Mouse (Mus musculus) hematopoietic stem cell, adult 5-6 weeks (primary cell): ENCODE results near the gene Borcs8. TPM values are rescaled to one million over a fixed set of nuclear protein-coding genes. Genes with fewer than 3 reads are reported as not detected.
A peak's percentile ranks its signal among the peaks of the same experiment; 100 is the strongest.

Experiments used
- ATAC-seq, 2 experiments: fragments of 125-278 bp in 1 of 2; replicated peaks in 1 of 2; 2 replicates each; pipeline ENCODE4 v1.8.0; 2016 to 2017; ENCODE audit warnings: inconsistent platforms in 2 of 2, mild to moderate bottlenecking in 2 of 2, moderate number of reproducible peaks in 2 of 2, low read depth in 1 of 2, moderate TSS enrichment in 1 of 2; ENCODE audit not compliant: low FRiP score in 2 of 2, poor library complexity in 2 of 2, severe bottlenecking in 2 of 2, insufficient read depth in 1 of 2, low TSS enrichment in 1 of 2
- total RNA-seq: library from RNA; stranded (forward); fragments of 172-1452, 232-1000 nt; gene quantifications from 2 replicates; pipeline ENCODE4 v1.2.3, GENCODE M21; 2017

The Borcs8 gene
- total RNA-seq, 1 experiment from 2014 or later, result 39.0 TPM

DNA sequence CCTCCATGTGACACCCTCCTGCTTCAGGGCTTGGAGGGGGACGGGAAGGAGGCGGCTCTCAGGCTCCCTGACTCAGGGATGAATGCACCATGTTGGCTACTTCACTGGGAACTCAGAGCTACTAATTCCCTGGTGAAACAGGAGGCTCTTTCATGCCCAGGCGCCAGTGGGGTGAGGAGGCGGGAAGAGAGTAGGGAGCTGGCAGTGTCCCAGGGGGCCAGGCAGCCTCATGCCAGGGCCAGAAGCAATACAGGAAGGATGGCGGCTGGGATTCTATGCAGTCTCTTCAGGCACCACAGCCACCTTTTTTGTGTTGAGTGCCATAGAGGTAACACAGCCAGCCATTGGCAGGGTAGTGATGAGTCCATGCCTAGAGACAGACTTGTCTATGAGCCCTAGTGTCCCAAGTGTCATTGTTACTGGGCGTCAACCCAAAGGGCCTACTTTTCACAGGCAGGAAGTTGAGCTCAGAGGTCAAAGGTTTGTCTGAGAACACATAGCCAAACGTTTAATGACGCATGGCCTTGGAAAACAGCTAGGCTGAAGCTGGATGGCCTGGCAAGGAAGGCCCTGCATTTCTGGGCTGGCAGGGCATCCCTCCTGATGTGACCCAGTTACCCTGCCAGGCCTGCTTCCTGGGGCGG, 9.9 kb upstream of the Borcs8 start:
- ATAC-seq, result no peak

DNA sequence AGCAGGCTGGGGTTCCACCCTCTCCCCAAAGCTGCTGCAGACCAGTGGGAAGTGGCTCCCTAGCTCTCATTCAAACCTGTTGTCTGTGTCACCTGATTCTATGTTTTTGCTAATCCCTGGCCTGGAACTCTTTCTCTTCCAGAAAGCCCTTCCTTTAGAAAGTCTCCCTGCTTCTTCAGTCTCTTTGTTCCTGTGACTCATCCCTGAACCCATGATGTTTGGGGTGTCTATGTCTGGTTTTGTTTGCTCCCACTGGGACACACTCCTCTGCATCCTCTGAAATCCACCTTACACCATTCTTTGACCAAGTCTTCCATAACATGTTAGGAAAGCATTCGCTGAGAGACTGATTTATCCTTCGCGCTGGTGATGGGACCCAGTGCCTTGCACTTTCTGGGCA, 9.2 kb upstream of the Borcs8 start:
- no peak for ATAC-seq

DNA sequence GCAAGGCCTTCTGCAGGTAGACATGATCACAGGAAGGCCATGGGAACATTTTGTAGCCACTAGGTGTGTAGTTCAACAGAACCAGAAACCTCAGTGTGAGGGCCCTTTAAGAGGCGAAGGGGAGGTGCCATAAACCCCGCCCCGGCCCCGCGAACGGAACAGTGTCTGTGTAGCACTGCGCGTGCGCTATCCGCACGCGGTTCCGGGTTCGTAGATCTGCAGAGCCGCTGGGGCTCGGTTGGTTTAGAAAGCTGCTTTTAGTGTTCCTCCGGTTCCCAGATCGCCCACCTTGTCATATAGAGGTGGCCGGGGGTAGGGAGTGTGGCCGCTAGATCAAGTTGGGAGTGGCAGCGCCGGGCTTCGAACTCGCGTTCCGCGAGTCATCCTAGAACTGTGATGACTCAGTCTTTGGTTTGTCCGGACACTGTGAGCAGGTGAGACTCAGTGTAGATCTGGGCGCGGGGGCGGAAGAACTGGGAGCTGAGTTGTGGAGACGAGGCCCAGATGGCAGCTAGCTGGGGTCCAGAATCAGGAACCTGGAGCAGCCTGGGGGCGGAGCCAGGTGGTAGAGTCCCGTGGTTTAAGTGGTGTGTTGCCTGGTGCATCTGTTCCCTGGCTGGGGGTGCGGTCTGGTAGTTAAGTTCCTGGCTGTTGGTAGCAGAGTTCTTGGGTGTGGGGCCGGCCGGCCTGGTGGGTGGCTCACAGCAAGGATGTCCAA, 8.0 kb upstream of the Borcs8 start, which contains the start of gene Nr2c2ap:
TSS of gene Nr2c2ap (plus strand) at position 168 of the 718 bp plus-strand sequence.
- ATAC-seq, result peak; percentile 91

DNA sequence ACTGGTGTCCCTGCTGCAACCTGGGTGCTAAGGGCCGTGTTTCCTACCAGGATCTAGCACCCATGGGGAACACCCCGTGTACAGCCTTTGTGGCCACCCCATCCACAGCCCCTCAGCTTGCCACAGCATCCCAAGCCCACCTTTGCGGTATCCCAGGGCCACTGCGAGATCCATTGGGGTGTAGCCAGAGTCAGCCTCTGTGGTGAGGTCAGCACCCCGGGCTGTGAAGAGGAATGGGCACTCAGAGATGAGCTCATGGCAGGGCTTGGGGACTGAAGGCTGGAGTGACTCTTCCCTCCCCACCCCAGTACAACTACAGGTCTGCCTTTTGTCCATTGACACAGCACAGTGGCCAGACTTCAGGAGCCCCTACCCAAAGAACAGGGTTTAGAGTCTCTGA, 5.2 kb upstream of the Borcs8 start:
- ATAC-seq, result no peak

DNA sequence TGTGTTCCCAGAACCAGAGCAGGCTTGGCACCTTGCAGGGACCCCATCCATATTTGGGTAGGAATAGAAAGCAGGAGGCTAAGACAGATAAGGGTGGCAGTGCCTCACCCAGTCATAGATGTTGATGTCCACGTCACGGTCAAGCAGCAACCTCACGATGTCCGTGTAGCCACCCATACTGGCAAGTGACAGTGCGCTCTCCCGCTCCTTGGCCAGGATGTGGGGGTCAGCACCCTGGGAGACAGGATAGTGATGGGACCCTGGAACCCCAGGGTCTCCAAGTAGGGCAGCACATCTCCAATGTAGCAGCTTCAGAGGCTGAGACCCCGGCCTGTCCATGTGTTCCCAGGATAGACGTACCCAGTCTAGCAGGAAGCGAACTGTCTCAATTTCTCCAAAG, 4.4 kb upstream of the Borcs8 start:
- no peak for ATAC-seq

DNA sequence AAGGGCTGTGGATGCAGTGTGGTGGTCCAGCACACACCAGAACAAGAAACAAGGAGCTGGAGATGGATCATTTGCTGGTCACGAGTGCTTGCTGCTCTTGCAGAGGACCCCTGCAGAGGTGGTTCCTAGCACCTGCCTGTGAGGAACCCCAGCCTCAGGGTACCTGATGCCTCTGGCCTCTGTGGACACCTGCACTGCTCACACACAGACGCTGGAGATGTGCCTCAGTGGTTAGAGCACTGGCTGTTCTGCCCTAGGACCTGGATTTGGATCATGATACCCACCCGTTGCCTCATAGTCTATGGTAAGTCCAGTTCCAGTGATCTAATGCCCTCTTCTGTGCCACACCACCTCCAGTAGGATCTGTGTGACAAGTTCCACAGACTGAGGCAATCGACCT, 2.7 kb upstream of the Borcs8 start:
- ATAC-seq, result no peak

DNA sequence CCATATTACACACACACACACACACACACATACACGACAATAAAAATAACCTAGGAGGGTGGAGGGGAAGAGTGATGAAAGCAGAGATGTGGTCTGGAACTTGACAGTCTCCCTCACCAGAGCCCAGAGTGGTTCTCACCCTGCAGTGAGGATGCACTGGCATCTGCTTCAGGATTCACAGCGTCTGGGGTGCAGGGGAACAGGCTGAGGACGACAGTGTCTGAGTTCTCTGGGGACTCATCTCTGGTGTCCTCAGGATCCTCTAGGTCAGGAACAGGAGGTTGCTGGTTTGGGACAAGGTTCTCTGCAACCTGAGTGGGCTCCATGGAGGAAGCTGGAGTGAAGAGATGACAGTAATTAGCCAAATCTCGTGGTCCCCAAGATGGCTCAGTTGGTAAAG, 1.4 kb upstream of the Borcs8 start:
- no peak for ATAC-seq

DNA sequence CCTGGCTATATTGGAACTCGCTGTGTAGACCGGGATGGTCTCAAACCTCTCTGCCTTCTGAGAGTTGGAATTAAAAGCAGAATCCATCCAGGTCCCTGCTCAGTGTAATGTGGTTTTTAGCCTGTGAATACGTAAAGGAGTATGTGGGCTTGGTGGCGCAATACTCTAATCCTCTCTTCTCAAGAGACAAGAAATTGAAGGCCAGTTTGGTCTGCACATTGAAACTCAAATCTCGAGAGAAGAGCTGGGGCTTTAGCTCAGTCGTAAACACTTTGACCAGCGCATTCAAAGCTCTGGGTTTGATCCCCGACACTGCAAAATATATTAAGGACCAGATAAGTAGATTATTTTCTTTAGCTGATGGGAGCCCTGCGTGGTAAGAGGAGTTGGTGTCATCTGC, 682 bp downstream of the Borcs8 start:
- ATAC-seq, result no peak; a peak in 1 of 4 replicates

DNA sequence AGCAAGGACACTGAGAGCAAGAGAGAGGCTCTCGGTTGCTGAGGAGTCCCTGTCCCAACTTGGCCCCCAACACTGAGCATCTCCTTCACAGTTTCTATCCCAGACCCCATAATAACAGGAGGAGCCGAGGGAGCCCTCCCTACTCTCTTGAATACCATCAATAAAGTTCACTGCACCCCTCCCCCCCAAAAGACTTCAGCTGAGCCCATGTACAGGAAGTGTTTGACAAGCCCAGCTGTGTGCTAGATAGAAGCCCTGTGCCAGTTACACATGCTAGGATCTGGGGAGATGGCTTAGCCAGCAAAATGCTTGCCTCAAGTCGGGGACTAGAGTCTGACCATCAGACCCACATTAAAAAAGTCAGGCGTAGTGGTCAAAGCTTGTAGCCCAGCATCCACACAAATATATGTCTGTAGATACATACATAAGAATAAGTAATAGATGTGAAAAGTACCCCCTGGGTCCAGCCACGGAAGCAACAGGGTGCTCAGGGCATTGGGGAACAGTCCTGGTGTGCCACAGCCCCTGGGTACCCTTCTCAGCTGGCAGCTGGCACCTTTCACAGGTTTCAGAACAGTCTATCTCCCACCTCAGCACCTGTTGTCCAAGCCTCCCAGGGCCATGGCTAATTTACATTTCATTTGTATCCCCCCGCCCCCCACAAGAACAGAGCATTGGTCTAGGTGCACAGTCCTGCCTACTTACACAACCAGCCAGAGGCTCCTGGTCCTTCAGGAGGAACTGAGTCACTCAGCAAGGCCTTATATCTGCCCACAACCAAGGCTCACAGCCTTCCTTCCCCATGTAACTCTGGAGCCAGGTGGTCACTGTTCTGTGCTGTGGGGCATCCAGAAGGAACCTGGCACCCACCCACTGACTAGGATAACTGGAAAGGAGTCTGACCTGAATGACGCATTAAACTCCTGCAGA, 8.6 kb downstream of the Borcs8 start:
- ATAC-seq, result peak in 1 of 2 experiments; percentile 25; a peak in 1 of 4 replicates

DNA sequence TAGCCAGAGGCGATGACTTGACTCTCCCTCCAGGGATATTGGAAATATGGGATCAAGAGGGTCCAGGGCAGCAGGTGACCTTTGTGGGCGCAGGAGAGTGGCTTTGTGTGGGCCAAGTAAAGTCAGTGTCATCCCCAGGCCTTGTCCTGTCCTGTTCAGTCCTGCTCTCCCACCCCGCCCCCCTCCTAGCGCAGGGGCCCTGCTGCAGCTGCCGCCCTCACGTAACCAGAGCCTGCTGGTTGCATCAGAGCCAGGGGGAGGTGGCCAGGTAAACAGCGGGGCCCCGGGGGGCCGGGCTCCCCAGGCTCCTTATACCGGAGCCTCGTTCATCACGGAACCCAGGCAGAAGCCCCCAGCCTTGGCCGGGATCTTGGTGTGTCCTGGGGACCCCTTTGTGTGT, 10.9 kb downstream of the Borcs8 start:
- no peak for ATAC-seq

DNA sequence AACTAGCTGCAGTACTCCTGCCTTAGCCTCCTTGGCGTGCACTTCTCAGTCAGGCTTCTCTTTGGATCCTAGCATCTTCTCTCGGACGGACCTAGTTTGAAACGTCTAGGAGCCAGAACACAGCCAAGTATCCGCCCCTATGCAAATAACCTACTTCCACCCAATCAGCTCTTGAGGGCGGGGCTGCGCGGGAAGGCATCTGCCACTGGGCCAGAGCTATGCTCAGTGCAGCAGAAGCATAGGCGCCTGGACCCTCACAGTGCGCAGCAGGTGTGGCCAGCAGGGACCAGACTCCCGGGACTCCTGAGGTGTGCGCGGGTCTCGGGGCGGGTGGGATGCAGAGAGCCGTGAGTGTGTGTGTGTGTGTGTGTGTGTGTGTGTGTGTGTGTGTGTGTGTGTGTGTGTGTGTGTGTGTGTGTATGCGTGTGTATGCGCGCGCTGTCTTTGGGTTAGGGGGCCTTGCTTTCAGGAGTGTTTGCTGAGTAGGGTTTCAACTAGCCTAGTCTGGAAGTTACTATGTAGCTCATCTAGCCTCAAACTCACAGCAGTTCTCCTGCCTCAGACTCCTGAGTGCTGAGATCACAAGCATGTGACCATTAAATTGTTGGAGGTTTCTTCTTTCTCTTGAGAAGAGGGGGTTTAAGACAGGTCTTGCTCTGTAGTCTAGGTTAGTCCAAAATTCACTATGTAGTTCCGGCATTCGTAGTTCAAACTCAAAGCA, 13.4 kb downstream of the Borcs8 start:
- peak; percentile 97 for ATAC-seq

DNA sequence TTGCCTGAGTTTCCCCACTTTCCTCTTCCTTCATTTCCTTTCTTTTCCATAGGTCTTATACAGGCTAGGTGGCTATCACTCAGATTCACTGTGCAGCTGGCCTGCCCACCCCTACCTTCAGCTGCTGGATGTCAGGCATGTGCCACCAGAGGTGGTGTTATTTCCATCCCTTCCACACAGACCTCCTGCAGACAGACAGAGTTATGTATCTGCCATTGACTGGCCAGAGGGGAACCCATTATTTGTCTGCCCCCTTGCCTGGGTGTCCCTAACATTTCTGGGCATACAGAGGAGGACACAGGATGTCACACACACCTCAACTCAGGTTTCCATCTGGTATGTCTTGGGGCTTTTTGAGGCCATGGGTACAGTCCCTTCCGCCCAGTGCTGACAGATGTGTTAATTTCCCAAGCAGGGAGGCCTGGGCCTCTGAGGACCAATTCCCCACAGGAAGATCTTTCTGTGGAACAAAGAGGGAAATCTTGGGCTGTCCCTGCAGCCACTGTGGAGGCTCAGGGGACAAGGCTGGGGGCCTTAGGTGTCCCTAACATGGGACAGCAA, 18.0 kb downstream of the Borcs8 start:
- ATAC-seq, result no peak

DNA sequence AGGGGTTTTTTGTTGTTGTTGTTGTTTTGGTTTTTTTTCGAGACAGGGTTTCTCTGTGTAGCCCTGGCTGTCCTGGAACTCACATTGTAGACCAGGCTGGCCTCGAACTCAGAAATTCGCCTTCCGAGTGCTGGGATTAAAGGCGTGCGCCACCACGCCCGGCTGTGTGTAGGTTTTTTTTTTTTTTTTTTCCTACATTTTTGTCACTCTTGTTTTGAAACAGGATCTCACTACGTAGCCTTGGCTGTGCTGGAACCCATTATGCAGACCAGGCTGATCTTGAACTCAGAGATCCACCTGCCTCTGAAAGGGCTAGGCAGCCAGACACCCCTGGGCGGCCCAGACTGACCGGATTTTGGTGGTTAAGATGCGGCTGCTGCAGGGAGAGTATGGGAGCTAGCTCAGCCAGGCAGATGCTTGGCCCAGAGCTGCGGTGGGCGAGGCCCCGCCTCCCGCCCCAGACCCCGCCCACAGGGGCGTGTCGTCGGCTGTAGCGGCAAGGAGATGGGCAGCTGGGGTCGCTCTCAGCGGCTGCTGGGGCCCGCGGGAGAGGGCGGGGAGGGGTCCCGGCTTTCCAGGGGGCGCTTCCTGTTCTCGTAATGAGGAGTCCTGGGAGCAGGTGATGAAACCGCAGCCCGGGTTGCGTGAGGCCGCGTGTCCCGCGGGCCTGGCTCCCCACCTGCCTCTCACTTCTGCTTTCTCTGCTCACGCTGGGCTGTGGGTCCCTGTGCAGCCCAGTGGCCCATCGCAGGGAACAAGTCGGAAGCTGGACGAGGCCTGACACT, 19.0 kb downstream of the Borcs8 start:
- ATAC-seq, result peak; percentile 86 to 91

DNA sequence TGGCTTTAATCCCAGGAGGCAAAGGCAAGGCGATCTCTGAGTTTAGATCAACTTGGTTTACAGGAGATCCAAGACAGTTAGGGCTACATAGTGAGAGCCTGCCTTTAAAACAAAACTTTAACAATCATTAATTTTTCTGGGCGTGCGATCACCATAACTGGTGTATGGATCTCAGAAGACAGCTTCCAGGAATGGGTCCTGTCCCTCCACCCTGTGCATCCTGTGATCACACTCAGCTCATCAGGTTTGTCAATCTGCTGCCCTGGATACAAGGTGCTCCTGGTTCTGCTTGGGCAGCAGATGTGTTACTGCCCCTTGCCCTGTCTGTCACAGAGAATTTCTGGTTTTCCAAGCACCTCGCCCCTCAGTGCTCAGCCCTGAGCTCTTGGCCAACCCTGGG, 19.9 kb downstream of the Borcs8 start:
- ATAC-seq, result no peak

DNA sequence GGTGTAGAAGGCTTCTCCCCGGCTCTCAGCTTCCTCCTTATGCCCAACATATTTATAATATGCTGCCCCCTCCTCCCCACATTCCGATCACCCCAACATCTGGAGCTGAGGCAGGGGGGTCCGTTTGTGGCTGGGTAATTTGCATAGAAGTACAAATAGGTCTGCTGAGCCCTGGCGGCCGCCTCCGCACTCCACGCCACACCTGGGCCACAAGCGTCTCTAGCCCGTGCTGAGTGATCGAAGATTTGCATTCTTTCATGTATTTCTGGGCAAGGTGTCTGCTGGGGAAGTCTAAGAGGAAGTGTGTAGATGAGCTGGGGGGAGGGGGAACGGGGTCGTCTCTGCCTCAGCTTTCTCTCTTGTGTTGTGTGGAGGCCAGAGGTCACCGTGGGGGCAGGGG, 20.7 kb downstream of the Borcs8 start:
- ATAC-seq, result no peak

DNA sequence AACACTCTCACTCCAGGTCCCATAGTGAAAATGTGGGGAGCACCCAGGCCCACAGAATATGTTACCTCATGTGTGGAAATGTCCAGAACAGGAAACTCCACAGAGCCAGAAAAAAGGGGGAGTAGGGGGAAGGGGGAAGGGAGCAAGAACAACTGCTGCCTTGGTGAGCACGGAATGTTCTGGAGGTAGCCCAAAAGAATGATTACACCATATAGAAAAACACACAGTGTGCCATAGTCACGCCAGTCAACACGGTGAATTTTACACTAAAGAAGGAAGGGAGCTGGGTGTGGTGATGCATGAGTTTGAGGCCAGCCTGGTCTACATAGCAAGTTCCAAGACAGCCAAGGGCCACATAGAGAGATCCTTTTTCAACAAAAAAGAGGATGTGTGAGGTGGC, 24.0 kb downstream of the Borcs8 start:
- no peak for ATAC-seq
